Mouse (Mus musculus): ENCODE measurements around the gene Ece1.

DNA sequence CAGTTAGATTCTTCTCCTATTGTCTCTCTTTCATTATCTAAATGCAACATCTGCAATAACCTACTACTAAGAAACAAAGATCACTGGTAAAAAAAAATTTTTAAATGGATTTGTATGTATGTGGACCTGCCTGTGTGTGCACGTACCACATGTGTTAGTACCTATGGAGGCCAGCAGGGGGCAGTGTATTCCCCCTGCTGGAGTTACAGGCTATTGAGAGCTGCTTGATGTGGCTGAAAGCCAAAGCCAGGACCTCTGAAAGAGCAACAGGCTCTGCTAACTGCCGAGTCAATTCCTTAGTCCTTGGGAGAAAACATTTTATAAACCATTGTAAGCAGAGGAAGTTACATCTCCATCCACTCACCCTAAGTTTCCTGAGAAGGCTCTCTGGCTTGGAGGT is 10.6 kb upstream of the Ece1 start:
- TF ChIP-seq CTCF (IDR thresholded peaks at IDR 0.05) (peak; percentile 83), EP300 (IDR thresholded peaks at IDR 0.05; ENCODE audit: insufficient read depth, low read depth, low read length) (0 out of 2 replicates have a peak, but pooled peaks have one; percentile 27)
